Mouse (Mus musculus) telencephalon, adult 2 months (tissue): ENCODE measurements around the gene Iqsec3.
"Not testable (repeated sequence)": the region's sequence is repeated elsewhere in the genome, so short reads cannot be mapped to it uniquely, and the experiment has no call there.

Experiments used
- DNase-seq: peaks from one replicate; pipeline ENCODE4 v3.0.0-alpha.2; 2011; ENCODE audit warnings: low read depth, low spot score

Iqsec3 gene

GRCm38 (mm10) chr6:121366537-121366936 is 106.9 kb downstream of the Iqsec3 start:
- not testable (repeated sequence) for DNase-seq

- DNase-seq: no peak
Observed at GRCm38 (mm10) chr6:121363956-121364355, 109.5 kb downstream of the Iqsec3 start.

GRCm38 (mm10) chr6:121363061-121363460 is 110.4 kb downstream of the Iqsec3 start:
- no peak for DNase-seq

- no peak for DNase-seq
Observed at GRCm38 (mm10) chr6:121357232-121357631, 116.2 kb downstream of the Iqsec3 start.

- DNase-seq: no peak
Observed at GRCm38 (mm10) chr6:121356041-121356440, 117.4 kb downstream of the Iqsec3 start.

DNA sequence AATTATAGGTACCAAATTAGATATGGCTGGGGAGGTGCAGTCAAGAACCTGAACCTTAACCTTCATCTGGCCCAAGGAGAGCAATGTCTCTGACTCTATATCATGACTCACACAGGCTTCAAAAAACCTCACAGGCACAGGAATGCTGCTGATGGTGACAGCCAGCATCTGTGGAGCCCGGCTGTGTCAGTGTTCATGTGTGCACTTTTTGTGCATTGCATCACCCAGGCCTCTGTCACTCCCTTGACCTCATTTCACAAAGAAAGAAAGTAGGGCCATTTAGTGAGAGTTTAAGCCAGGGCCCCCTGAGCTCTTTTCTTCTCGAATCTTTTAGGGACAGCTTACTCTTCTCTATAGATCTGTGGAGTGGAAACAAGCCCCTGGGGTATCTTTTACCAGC is 121.2 kb downstream of the Iqsec3 start:
- DNase-seq: no peak

DNA sequence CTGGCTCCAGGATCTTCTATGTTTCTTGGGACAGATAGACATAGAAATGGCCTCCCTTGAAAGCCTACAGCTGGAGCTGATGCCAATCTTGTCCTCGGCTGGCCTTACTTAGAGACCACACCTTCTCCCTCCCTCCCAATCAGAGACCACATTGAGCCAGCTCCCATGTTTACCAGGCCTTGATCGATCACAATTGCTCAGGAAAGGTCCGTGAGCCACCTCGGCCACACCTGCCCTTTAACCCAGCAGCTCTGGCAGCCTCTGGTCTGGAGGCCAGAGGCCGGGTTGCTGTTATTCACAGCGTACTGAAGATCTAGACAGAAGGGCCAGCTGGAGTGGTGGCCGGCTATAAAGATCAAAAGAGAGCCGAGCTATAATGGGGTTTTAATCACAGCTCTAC is 127.0 kb downstream of the Iqsec3 start:
- no peak for DNase-seq

DNA sequence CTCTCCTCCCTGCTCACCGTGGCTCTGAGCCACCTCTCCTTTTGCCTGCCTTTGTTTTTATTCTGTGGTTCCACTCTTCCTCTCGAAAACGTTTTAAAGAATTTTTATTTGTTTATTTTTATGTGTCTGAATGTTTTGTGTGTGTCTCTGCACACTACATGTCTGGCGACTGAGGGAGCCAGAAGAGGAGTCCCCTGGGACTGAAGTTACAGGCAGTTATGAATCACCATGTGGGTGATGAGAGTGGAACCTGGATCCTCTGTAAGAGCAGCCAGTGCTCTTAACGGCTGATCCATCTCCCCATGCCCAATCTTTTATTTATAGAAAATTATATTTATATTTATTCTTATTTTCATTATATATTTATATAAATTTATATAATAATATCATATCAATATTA is 129.1 kb downstream of the Iqsec3 start:
- no peak for DNase-seq

GRCm38 (mm10) chr6:121343771-121344123 is 129.7 kb downstream of the Iqsec3 start:
- no peak for DNase-seq

GRCm38 (mm10) chr6:121343026-121343770 is 130.3 kb downstream of the Iqsec3 start, which contains the start of gene Slc6a12:
Gene Slc6a12, plus strand, starts transcription at chr6:121343076.
- no peak for DNase-seq

GRCm38 (mm10) chr6:121341650-121342049 is 131.8 kb downstream of the Iqsec3 start:
- no peak for DNase-seq

GRCm38 (mm10) chr6:121338519-121338896 is 135.0 kb downstream of the Iqsec3 start:
- no peak for DNase-seq

- DNase-seq: peak; percentile 74
Observed at GRCm38 (mm10) chr6:121337770-121338518, 135.5 kb downstream of the Iqsec3 start.

GRCm38 (mm10) chr6:121337229-121337628 is 136.2 kb downstream of the Iqsec3 start:
- DNase-seq: no peak

DNA sequence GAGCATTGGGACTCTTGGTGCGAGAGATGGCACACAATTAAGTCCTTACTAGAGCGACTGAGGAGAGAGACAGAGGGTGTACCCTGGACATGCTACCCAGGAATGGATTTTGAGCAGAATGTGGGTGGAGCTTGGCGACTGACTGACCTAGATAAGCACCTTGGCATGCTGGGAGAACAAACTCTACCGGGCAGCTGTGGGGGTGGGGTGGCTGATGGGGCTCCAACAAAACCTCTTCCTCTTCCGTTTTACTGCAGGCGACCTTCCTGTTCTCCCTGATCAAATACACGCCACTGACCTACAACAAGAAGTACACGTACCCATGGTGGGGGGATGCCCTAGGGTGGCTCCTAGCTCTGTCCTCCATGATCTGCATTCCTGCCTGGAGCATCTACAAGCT is 136.9 kb downstream of the Iqsec3 start:
- DNase-seq: no peak

GRCm38 (mm10) chr6:121335841-121336240 is 137.6 kb downstream of the Iqsec3 start:
- no peak for DNase-seq

DNA sequence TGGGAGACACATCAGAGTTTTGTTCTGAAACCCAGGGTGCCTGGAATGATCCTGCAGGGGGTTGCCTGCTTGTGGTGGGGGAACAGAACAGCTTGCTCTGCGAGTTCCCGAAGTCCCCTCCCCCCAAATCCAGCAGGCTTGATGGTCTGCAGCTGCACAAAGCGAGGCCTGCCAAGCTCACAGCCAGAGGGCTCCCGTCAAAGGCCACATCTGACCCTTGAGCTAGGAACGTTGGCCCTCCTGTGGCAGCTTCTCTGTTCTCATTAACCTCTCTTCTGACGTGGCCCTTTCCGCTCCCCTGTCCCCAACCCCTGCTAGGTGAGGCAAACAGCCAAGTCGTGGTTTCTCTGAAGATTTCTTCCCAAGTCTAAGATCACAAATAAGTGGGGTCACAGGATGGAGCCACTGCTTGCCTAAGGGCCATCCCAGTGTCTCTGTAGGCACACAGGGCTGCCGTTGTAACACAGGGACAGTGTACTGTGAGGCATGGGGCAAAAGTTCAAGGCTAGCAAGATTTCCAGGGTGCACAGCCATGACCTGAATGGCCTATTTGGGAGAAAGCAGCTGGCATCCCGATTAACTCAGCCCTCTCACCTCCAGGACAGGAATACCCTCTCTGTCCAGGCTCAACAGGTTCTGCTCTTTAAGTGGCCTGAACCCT is 143.5 kb downstream of the Iqsec3 start:
- no peak for DNase-seq

- DNase-seq: no peak
Observed at GRCm38 (mm10) chr6:121328417-121328884, 145.0 kb downstream of the Iqsec3 start.

- DNase-seq: no peak
Observed at GRCm38 (mm10) chr6:121326486-121327069, 146.9 kb downstream of the Iqsec3 start.

- DNase-seq: no peak
Observed at GRCm38 (mm10) chr6:121325740-121326139, 147.7 kb downstream of the Iqsec3 start.

GRCm38 (mm10) chr6:121325298-121325697 is 148.2 kb downstream of the Iqsec3 start:
- DNase-seq: no peak
